Mouse (Mus musculus) olfactory bulb, adult 2 months (tissue): ENCODE results near the gene Gpr108.

Experiments
- CTCF ChIP-seq: fragments of 200-500 bp; IDR thresholded peaks from 2 replicates; pipeline ENCODE4 v1.5.1; 2012; ENCODE audit warnings: low read depth, mild to moderate bottlenecking, low read length, moderate library complexity; ENCODE audit not compliant: insufficient read depth
- POLR2A ChIP-seq: fragments of 200-500 bp; IDR thresholded peaks from 2 replicates; pipeline ENCODE4 v1.6.1; 2012; ENCODE audit warnings: mild to moderate bottlenecking, low read depth, low read length, moderate library complexity; ENCODE audit not compliant: insufficient read depth

DNA sequence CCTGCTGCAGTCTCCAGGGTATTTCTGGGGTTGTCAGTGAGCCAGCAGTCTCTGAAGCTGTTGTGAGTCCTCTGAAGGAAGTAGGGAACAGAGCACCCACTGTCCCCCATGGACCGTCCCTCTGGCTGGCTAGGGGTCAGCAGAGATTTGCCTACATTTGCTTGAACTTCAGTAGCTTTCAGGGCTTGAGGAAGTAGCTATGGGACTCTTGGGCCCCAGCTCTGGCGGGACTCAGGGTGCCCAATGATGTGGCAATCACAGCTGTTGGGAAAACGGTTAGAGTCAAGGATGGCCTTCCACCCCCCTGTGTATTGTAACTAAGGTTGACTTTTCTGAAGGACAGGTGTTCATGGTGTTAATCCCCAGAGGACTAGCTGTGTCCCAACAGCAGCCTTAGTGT lies 32.2 kb upstream of the Gpr108 start:
- TF ChIP-seq POLR2A = no peak
- no peak for TF ChIP-seq CTCF
